16 mouse cellular contexts compared by ENCODE assay signal in genomic region chr9:43760078-43760477, GRCm38 (mm10). TPM values are rescaled to one million over a fixed set of nuclear protein-coding genes. Genes with fewer than 3 reads are reported as not detected.
DNase-seq lines count a peak whose midpoint lies in the region; ATAC-seq and TF ChIP-seq lines count a peak whose summit lies in the region.
"Had no signal": no experiment of that assay in that cellular context is flagged by ENCODE, and none has a peak within 500 bp of the region (broad histone marks: within the 10 kb centered on the region; RNA-seq: fewer than 3 reads in every experiment).

No protein-coding gene starts in this region.

- no peaks in the 10 kb centered on the region for H3K27me3 ChIP-seq in midbrain, embryonic 13.5 days
- no peaks in the 10 kb centered on the region for H3K27me3 ChIP-seq in midbrain, postnatal 0 days (ENCODE audit: insufficient read depth, low read length)
- H3K27me3 ChIP-seq in forebrain, postnatal 0 days (ENCODE audit: insufficient read depth, low read length), result no peaks in the 10 kb centered on the region
- H3K27me3 ChIP-seq in midbrain, embryonic 15.5 days (replicated peaks), result no peaks in the 10 kb centered on the region

- peak overlapping the region; percentile 44 for H3K27ac ChIP-seq in midbrain, embryonic 13.5 days
- no peak overlapping the region for H3K27ac ChIP-seq in midbrain, postnatal 0 days (ENCODE audit: low read depth, low read length)
- H3K27ac ChIP-seq in forebrain, postnatal 0 days (ENCODE audit: low read depth, low read length), result peak overlapping the region; percentile 72; the same call in 1 of the 2 replicates
- H3K27ac ChIP-seq in midbrain, embryonic 15.5 days, result peak overlapping the region; percentile 40
- H3K27ac ChIP-seq: gastrocnemius, adult 2 months; kidney, postnatal 0 days had no signal

- no peak for TF ChIP-seq CTCF in midbrain, postnatal 0 days (IDR thresholded peaks at IDR 0.05)
- TF ChIP-seq CTCF in forebrain, postnatal 0 days (IDR thresholded peaks at IDR 0.05; ENCODE audit: low read depth), result no peak

- 0 out of 2 replicates have a peak, but pooled peaks cover 3% of the 10 kb centered on the region for H3K9me3 ChIP-seq in midbrain, embryonic 13.5 days
- no peaks in the 10 kb centered on the region for H3K9me3 ChIP-seq in midbrain, postnatal 0 days (ENCODE audit: low read length)
- no peaks in the 10 kb centered on the region for H3K9me3 ChIP-seq in forebrain, postnatal 0 days (ENCODE audit: low read length)
- no peaks in the 10 kb centered on the region for H3K9me3 ChIP-seq in midbrain, embryonic 15.5 days

- peaks cover 4% of the 10 kb centered on the region; the same call in 1 of the 2 replicates for H3K36me3 ChIP-seq in midbrain, embryonic 13.5 days
- no peaks in the 10 kb centered on the region for H3K36me3 ChIP-seq in midbrain, postnatal 0 days (ENCODE audit: insufficient read depth, low read length)
- no peaks in the 10 kb centered on the region for H3K36me3 ChIP-seq in forebrain, postnatal 0 days (ENCODE audit: insufficient read depth)
- no peaks in the 10 kb centered on the region for H3K36me3 ChIP-seq in midbrain, embryonic 15.5 days (replicated peaks)

- no peak for DNase-seq in frontal cortex, postnatal 25 days (ENCODE audit: low spot score in 2 of 2)
- no peak for DNase-seq in midbrain, postnatal 0 days (ENCODE audit: low spot score)
- DNase-seq in forebrain, postnatal 0 days, result peak; percentile 69
- DNase-seq in yolk sac, embryonic 10.5 days (ENCODE audit: low spot score), result no peak
- no peak for DNase-seq in cerebellum, postnatal 36 days
- DNase-seq: adrenal gland, postnatal 10 days; cerebellum, adult 9-11 months; gastrocnemius, adult 2 months; kidney, adult 2 months; lung, postnatal 4 days had no signal

- H3K4me1 ChIP-seq in midbrain, embryonic 13.5 days (replicated peaks), result peaks cover 81% of the 10 kb centered on the region
- peaks cover 28% of the 10 kb centered on the region for H3K4me1 ChIP-seq in midbrain, postnatal 0 days (ENCODE audit: insufficient read depth, low read length)
- H3K4me1 ChIP-seq in forebrain, postnatal 0 days (ENCODE audit: insufficient read depth), result peaks cover 26% of the 10 kb centered on the region
- H3K4me1 ChIP-seq in midbrain, embryonic 15.5 days, result peaks cover 61% of the 10 kb centered on the region

- peak; percentile 44; the same call in 1 of the 2 replicates for ATAC-seq in frontal cortex, adult (ENCODE audit: low TSS enrichment)
- ATAC-seq in midbrain, embryonic 13.5 days, result no peak
- ATAC-seq in midbrain, postnatal 0 days (ENCODE audit: low FRiP score), result no peak
- peak; percentile 65 for ATAC-seq in forebrain, postnatal 0 days
- ATAC-seq in midbrain, embryonic 15.5 days (replicated peaks), result no peak
- ATAC-seq: inflammation-experienced regulatory T-cells, adult 6 months had no signal

- H3K9ac ChIP-seq in midbrain, embryonic 13.5 days (replicated peaks), result no peak overlapping the region
- H3K9ac ChIP-seq in midbrain, postnatal 0 days (replicated peaks; ENCODE audit: low read length, poor library complexity, severe bottlenecking), result no peak overlapping the region
- H3K9ac ChIP-seq in forebrain, postnatal 0 days, result no peak overlapping the region
- no peak overlapping the region for H3K9ac ChIP-seq in midbrain, embryonic 15.5 days

- H3K4me2 ChIP-seq in midbrain, embryonic 13.5 days (replicated peaks), result no peak overlapping the region
- H3K4me2 ChIP-seq in midbrain, postnatal 0 days (ENCODE audit: low read depth, low read length, poor library complexity, severe bottlenecking), result no peak overlapping the region
- no peak overlapping the region for H3K4me2 ChIP-seq in forebrain, postnatal 0 days (ENCODE audit: low read depth)
- H3K4me2 ChIP-seq in midbrain, embryonic 15.5 days, result no peak overlapping the region

- WGBS in midbrain, embryonic 13.5 days, result 69% methylated on average over 12 of the region's 12 CpGs
- WGBS in midbrain, postnatal 0 days, result 61% methylated on average over 12 of the region's 12 CpGs
- WGBS in forebrain, postnatal 0 days, result 46% methylated on average over 12 of the region's 12 CpGs
- 62% methylated on average over 12 of the region's 12 CpGs for WGBS in midbrain, embryonic 15.5 days

- H3K4me3 ChIP-seq in midbrain, embryonic 13.5 days (replicated peaks), result no peak overlapping the region
- H3K4me3 ChIP-seq in midbrain, postnatal 0 days (ENCODE audit: low read depth, low read length), result no peak overlapping the region
- H3K4me3 ChIP-seq in forebrain, postnatal 0 days (ENCODE audit: low read depth, low read length), result no peak overlapping the region
- H3K4me3 ChIP-seq in midbrain, embryonic 15.5 days, result no peak overlapping the region
- H3K4me3 ChIP-seq: gastrocnemius, adult 2 months; myocyte had no signal

RNA-seq across cellular contexts. Expression of gene Nectin1, which starts 16.3 kb away (rescaled TPM):
- 10.8 and 11.0 TPM in 2 replicates for polyA plus RNA-seq in midbrain, embryonic 13.5 days (2015; fragmentation: Nextera tagmentation; extraction: Ambion mirVana)
- total RNA-seq in midbrain, postnatal 0 days (2014; rRNA removed), result 64.7 and 71.6 TPM in 2 replicates
- 14.9 and 15.4 TPM in 2 replicates for polyA plus RNA-seq in midbrain, postnatal 0 days (2015; fragmentation: Nextera tagmentation; extraction: Ambion mirVana)
- 29.5 and 43.7 TPM in 2 replicates for total RNA-seq in forebrain, postnatal 0 days (2014; rRNA removed)
- polyA plus RNA-seq in forebrain, postnatal 0 days (2015; fragmentation: Nextera tagmentation; extraction: Ambion mirVana), result 7.2 and 11.8 TPM in 2 replicates
- 14.7 and 15.9 TPM in 2 replicates for polyA plus RNA-seq in midbrain, embryonic 15.5 days (2015; fragmentation: Nextera tagmentation; extraction: Ambion mirVana)

Comparison
In these comparisons a context has a peak if more than half of its experiments do, and no peak if none do; other contexts are left out.
1. ATAC-seq: peak in frontal cortex, adult (single experiment) and forebrain, postnatal 0 days (single experiment); none in midbrain, embryonic 13.5 days (single experiment), midbrain, postnatal 0 days (single experiment) and midbrain, embryonic 15.5 days (single experiment).